Mouse (Mus musculus) urinary bladder, postnatal 25 days (tissue): Measurements from ENCODE around the gene Vps53.
A peak's percentile ranks its signal among the peaks of the same experiment; 100 is the strongest.

Experiments
- DNase-seq: peaks from one replicate; pipeline ENCODE4 v3.0.0; 2022; ENCODE audit warnings: low spot score

Vps53 gene

GRCm38 (mm10) chr11:76167079-76167765, 12.2 kb downstream of the Vps53 start:
- peak; percentile 70 for DNase-seq

GRCm38 (mm10) chr11:76166657-76167056, 12.8 kb downstream of the Vps53 start:
- DNase-seq = no peak

GRCm38 (mm10) chr11:76160251-76160650, 19.2 kb downstream of the Vps53 start:
- no peak for DNase-seq

- DNase-seq = no peak
These were observed 21.1 kb downstream of the Vps53 start for GRCm38 (mm10) chr11:76158375-76158774.

- no peak for DNase-seq
These were observed 24.6 kb downstream of the Vps53 start for GRCm38 (mm10) chr11:76154861-76155260.

- no peak for DNase-seq
These were observed 25.2 kb downstream of the Vps53 start for GRCm38 (mm10) chr11:76154200-76154599.

GRCm38 (mm10) chr11:76153236-76153951, 26.1 kb downstream of the Vps53 start:
- DNase-seq = no peak

GRCm38 (mm10) chr11:76150980-76151379, 28.5 kb downstream of the Vps53 start:
- DNase-seq = no peak

GRCm38 (mm10) chr11:76148055-76149008, 31.1 kb downstream of the Vps53 start:
- no peak for DNase-seq

GRCm38 (mm10) chr11:76146187-76147010, 33.0 kb downstream of the Vps53 start:
- no peak for DNase-seq

- no peak for DNase-seq
These were observed 34.3 kb downstream of the Vps53 start for GRCm38 (mm10) chr11:76145169-76145568.

GRCm38 (mm10) chr11:76144386-76144785, 35.1 kb downstream of the Vps53 start:
- no peak for DNase-seq

GRCm38 (mm10) chr11:76137996-76138395, 41.5 kb downstream of the Vps53 start:
- no peak for DNase-seq

- DNase-seq = no peak
These were observed 43.6 kb downstream of the Vps53 start for GRCm38 (mm10) chr11:76135641-76136437.

- DNase-seq = no peak
These were observed 48.6 kb downstream of the Vps53 start for GRCm38 (mm10) chr11:76130859-76131258.

GRCm38 (mm10) chr11:76125386-76125785, 54.1 kb downstream of the Vps53 start:
- no peak for DNase-seq

- no peak for DNase-seq
These were observed 55.9 kb downstream of the Vps53 start for GRCm38 (mm10) chr11:76123517-76123916.

GRCm38 (mm10) chr11:76122571-76122970, 56.9 kb downstream of the Vps53 start:
- DNase-seq = no peak

- no peak for DNase-seq
These were observed 58.4 kb downstream of the Vps53 start for GRCm38 (mm10) chr11:76121086-76121485.

- DNase-seq = no peak
These were observed 59.0 kb downstream of the Vps53 start for GRCm38 (mm10) chr11:76120407-76120901.

- DNase-seq = no peak
These were observed 69.0 kb downstream of the Vps53 start for GRCm38 (mm10) chr11:76110416-76110815.
